Mouse (Mus musculus) midbrain, embryonic 16.5 days (tissue): ENCODE results near the gene Higd1c. TPM values are rescaled to one million over a fixed set of nuclear protein-coding genes. Genes with fewer than 3 reads are reported as not detected.

ENCODE experiments used
- polyA plus RNA-seq: library from polyadenylated mRNA; unstranded; fragments of >200 nt; fragmentation: Nextera tagmentation; extraction: Ambion mirVana; gene quantifications from 2 replicates; pipeline ENCODE4 v1.2.1, GENCODE M21; 2015

Higd1c gene
- polyA plus RNA-seq, 1 experiment from 2014 or later, result not detected

Other genes with a start within 250 kb of the Higd1c start
- 11.4 and 15.2 TPM in 2 replicates for gene Atf1, start 136.7 kb upstream of the Higd1c start, polyA plus RNA-seq
- gene Tmprss12, start 83.7 kb upstream of the Higd1c start, polyA plus RNA-seq, result not detected in 2 replicates
- 3.7 and 4.8 TPM in 2 replicates for gene Mettl7a1, start 60.4 kb upstream of the Higd1c start, polyA plus RNA-seq
- not detected in 2 replicates for gene Mettl7a3, start 29.6 kb upstream of the Higd1c start, polyA plus RNA-seq
- not detected in 2 replicates for gene Methig1, start 11.4 kb upstream of the Higd1c start, polyA plus RNA-seq
- gene Mettl7a2, start 11.3 kb upstream of the Higd1c start, polyA plus RNA-seq, result not detected in 2 replicates
- gene Gm5475, start 57.6 kb downstream of the Higd1c start, polyA plus RNA-seq, result 0.10 TPM in 2 replicates
- gene Slc11a2, start 60.5 kb downstream of the Higd1c start, polyA plus RNA-seq, result 23.7 and 24.8 TPM in 2 replicates
- 57.4 and 57.5 TPM in 2 replicates for gene Letmd1, start 104.5 kb downstream of the Higd1c start, polyA plus RNA-seq
- 48.1 and 51.3 TPM in 2 replicates for gene Csrnp2, start 130.9 kb downstream of the Higd1c start, polyA plus RNA-seq
- gene Tfcp2, start 187.5 kb downstream of the Higd1c start, polyA plus RNA-seq, result 38.6 and 43.0 TPM in 2 replicates
- 33.1 and 36.4 TPM in 2 replicates for gene Pou6f1, start 235.4 kb downstream of the Higd1c start, polyA plus RNA-seq